Mouse (Mus musculus) brain, embryonic 14.5 days (tissue): ENCODE results near the gene Pik3r3.

ENCODE experiments used
- CTCF ChIP-seq: fragments of 200-500 bp; IDR thresholded peaks from 2 replicates; pipeline ENCODE4 v1.5.1; 2012; ENCODE audit warnings: inconsistent platforms, mild to moderate bottlenecking, moderate library complexity, borderline replicate concordance; ENCODE audit not compliant: insufficient read depth, insufficient read length; ENCODE audit errors: extremely low read depth
- POLR2A ChIP-seq: fragments of 200-500 bp; IDR thresholded peaks from 2 replicates; pipeline ENCODE4 v1.6.1; 2012; ENCODE audit warnings: mild to moderate bottlenecking, inconsistent platforms, borderline replicate concordance; ENCODE audit not compliant: poor library complexity, insufficient read depth, insufficient read length, severe bottlenecking; ENCODE audit errors: extremely low read depth

GRCm38 (mm10) chr4:116215895-116216605 is 5.4 kb upstream of the Pik3r3 start:
- TF ChIP-seq CTCF (no peak), POLR2A (no peak)
